Mouse (Mus musculus) adrenal gland, postnatal 10 days (tissue): ENCODE results near the gene Rbck1. TPM values are rescaled to one million over a fixed set of nuclear protein-coding genes. Genes with fewer than 3 reads are reported as not detected.
A peak's percentile ranks its signal among the peaks of the same experiment; 100 is the strongest.

Experiments used
- DNase-seq: peaks from one replicate; pipeline ENCODE4 v3.0.0; 2021; ENCODE audit warnings: mixed read lengths
- total RNA-seq, 2 experiments: library from RNA; stranded (reverse); gene quantifications; 2 replicates each; pipeline ENCODE4 v1.2.3; 2021

Gene Rbck1
- total RNA-seq, 2 experiments from 2014 or later, result 92.9 to 124 TPM

GRCm38 (mm10) chr2:152344361-152344760, 11.9 kb upstream of the Rbck1 start:
- DNase-seq, result no peak

- peak; percentile 87 for DNase-seq
These were observed 11.1 kb upstream of the Rbck1 start, which contains the start of gene Trib3 for GRCm38 (mm10) chr2:152343329-152344213. TSS of gene Trib3 (minus strand) at chr2:152344032.

- no peak for DNase-seq
These were observed 7.3 kb upstream of the Rbck1 start for GRCm38 (mm10) chr2:152339631-152340179.

GRCm38 (mm10) chr2:152338319-152338718, 5.9 kb upstream of the Rbck1 start:
- no peak for DNase-seq

- DNase-seq, result no peak
These were observed 5.2 kb upstream of the Rbck1 start for GRCm38 (mm10) chr2:152337591-152338212.

GRCm38 (mm10) chr2:152336856-152337255, 4.4 kb upstream of the Rbck1 start:
- peak; percentile 66 for DNase-seq

GRCm38 (mm10) chr2:152335289-152335820, 2.9 kb upstream of the Rbck1 start:
- DNase-seq, result no peak

GRCm38 (mm10) chr2:152333345-152334006, 1.0 kb upstream of the Rbck1 start:
- DNase-seq, result no peak

- DNase-seq, result no peak
These were observed 1.5 kb downstream of the Rbck1 start for GRCm38 (mm10) chr2:152330858-152331423.

- no peak for DNase-seq
These were observed 4.5 kb downstream of the Rbck1 start for GRCm38 (mm10) chr2:152327980-152328379.

GRCm38 (mm10) chr2:152326654-152327053, 5.8 kb downstream of the Rbck1 start:
- no peak for DNase-seq

GRCm38 (mm10) chr2:152326157-152326556, 6.3 kb downstream of the Rbck1 start:
- DNase-seq, result no peak

- DNase-seq, result no peak
These were observed 7.6 kb downstream of the Rbck1 start for GRCm38 (mm10) chr2:152324842-152325241.

- peak; percentile 41 for DNase-seq
These were observed 8.5 kb downstream of the Rbck1 start for GRCm38 (mm10) chr2:152323971-152324370.

GRCm38 (mm10) chr2:152322198-152322597, 10.3 kb downstream of the Rbck1 start:
- DNase-seq, result no peak

- DNase-seq, result no peak
These were observed 10.9 kb downstream of the Rbck1 start for GRCm38 (mm10) chr2:152321558-152321957.

- no peak for DNase-seq
These were observed 15.4 kb downstream of the Rbck1 start for GRCm38 (mm10) chr2:152317054-152317453.

GRCm38 (mm10) chr2:152313926-152314325, 18.5 kb downstream of the Rbck1 start:
- DNase-seq, result no peak

- DNase-seq, result no peak
These were observed 19.5 kb downstream of the Rbck1 start for GRCm38 (mm10) chr2:152312996-152313395.

GRCm38 (mm10) chr2:152307186-152307585, 25.3 kb downstream of the Rbck1 start:
- no peak for DNase-seq

- no peak for DNase-seq
These were observed 27.0 kb downstream of the Rbck1 start for GRCm38 (mm10) chr2:152305480-152305879.

- no peak for DNase-seq
These were observed 28.7 kb downstream of the Rbck1 start for GRCm38 (mm10) chr2:152303781-152304180.
